Mouse (Mus musculus): Measurements from ENCODE around the gene Ldhb. TPM values are rescaled to one million over a fixed set of nuclear protein-coding genes. Genes with fewer than 3 reads are reported as not detected.

The Ldhb gene
- polyA plus RNA-seq, 1 experiment from 2014 or later: 470 TPM

GRCm38 (mm10) chr6:142459017-142459678, 48.6 kb downstream of the Ldhb start:
- H3K4me3 ChIP-seq: no peak overlapping the region
- H3K9me3 ChIP-seq: no peaks in the 10 kb centered on the region
- H3K27me3 ChIP-seq (ENCODE audit: insufficient read depth, poor library complexity, severe bottlenecking): no peaks in the 10 kb centered on the region
- WGBS: 74% methylated on average over 14 of the region's 14 CpGs
- no peaks in the 10 kb centered on the region for H3K36me3 ChIP-seq
- H3K4me1 ChIP-seq: no peaks in the 10 kb centered on the region
- no peak for DNase-seq (ENCODE audit: low spot score)
- no peak overlapping the region for H3K27ac ChIP-seq

DNA sequence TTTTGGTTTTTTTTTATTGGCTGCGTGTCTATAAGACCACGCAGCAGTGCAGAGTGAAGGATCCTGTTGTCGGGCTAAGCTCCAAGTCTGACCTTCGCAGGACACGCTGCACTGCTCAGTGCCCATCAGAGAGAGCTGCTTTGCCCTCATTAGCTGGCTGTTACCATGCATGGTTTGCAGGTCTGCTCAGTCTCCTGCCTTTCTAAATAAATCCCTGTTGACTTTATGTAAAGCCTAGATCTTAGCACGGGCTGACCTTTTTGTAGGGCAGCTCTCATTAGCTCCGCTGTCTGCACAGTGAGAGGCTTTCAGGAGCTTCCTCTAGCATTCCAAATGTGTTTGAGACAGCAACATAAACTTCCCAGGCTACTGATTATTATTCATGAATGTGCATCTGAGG, 49.7 kb downstream of the Ldhb start:
- H3K9me3 ChIP-seq: no peaks in the 10 kb centered on the region
- no peaks in the 10 kb centered on the region for H3K27me3 ChIP-seq (ENCODE audit: insufficient read depth, poor library complexity, severe bottlenecking)
- no peak overlapping the region for H3K27ac ChIP-seq
- DNase-seq (ENCODE audit: low spot score): no peak
- H3K4me3 ChIP-seq: no peak overlapping the region
- H3K4me1 ChIP-seq: no peaks in the 10 kb centered on the region
- H3K36me3 ChIP-seq: no peaks in the 10 kb centered on the region
- 72% methylated on average over 7 of the region's 7 CpGs for whole genome bisulfite sequencing

- no peaks in the 10 kb centered on the region for H3K36me3 ChIP-seq
- H3K4me3 ChIP-seq: no peak overlapping the region
- no peak for DNase-seq (ENCODE audit: low spot score)
- WGBS: 55% methylated on average over 7 of the region's 7 CpGs
- no peak overlapping the region for H3K27ac ChIP-seq
- no peaks in the 10 kb centered on the region for H3K27me3 ChIP-seq (ENCODE audit: insufficient read depth, poor library complexity, severe bottlenecking)
- no peaks in the 10 kb centered on the region for H3K4me1 ChIP-seq
- no peaks in the 10 kb centered on the region for H3K9me3 ChIP-seq
These were observed 52.3 kb downstream of the Ldhb start for GRCm38 (mm10) chr6:142455314-142455996.

GRCm38 (mm10) chr6:142453311-142453710, 54.4 kb downstream of the Ldhb start:
- Histone ChIP-seq H3K36me3 (no peaks in the 10 kb centered on the region), H3K4me1 (no peaks in the 10 kb centered on the region), H3K27me3 (ENCODE audit: insufficient read depth, poor library complexity, severe bottlenecking) (no peaks in the 10 kb centered on the region), H3K4me3 (no peak overlapping the region), H3K27ac (no peak overlapping the region), H3K9me3 (no peaks in the 10 kb centered on the region)
- DNase-seq (ENCODE audit: low spot score): no peak
- 76% methylated on average over 2 of the region's 2 CpGs for WGBS

- Histone ChIP-seq H3K36me3 (no peaks in the 10 kb centered on the region), H3K4me3 (no peak overlapping the region), H3K4me1 (no peaks in the 10 kb centered on the region), H3K27ac (no peak overlapping the region), H3K9me3 (no peaks in the 10 kb centered on the region), H3K27me3 (ENCODE audit: insufficient read depth, poor library complexity, severe bottlenecking) (no peaks in the 10 kb centered on the region)
- WGBS: 77% methylated on average over 12 of the region's 12 CpGs
- DNase-seq (ENCODE audit: low spot score): no peak
These were observed 56.4 kb downstream of the Ldhb start for GRCm38 (mm10) chr6:142451381-142451780.

Other genes starting within 250 kb of the Ldhb start
- 1.0 TPM in 1 of 2 replicates, not detected in the other for gene Iapp, start 209.5 kb downstream of the Ldhb start, polyA plus RNA-seq (2016; fragmentation: Nextera tagmentation; extraction: Ambion mirVana)
- gene Slco1a5, start 185.0 kb downstream of the Ldhb start, polyA plus RNA-seq (2016; fragmentation: Nextera tagmentation; extraction: Ambion mirVana): 0.08 TPM in 1 of 2 replicates, not detected in the other
- 13.8 and 14.3 TPM in 2 replicates for gene Pyroxd1, start 162.3 kb downstream of the Ldhb start, polyA plus RNA-seq (2016; fragmentation: Nextera tagmentation; extraction: Ambion mirVana)
- gene Recql, start 120.9 kb downstream of the Ldhb start, polyA plus RNA-seq (2016; fragmentation: Nextera tagmentation; extraction: Ambion mirVana): 27.9 and 28.0 TPM in 2 replicates
- 100 and 102 TPM in 2 replicates for gene Golt1b, start 120.7 kb downstream of the Ldhb start, polyA plus RNA-seq (2016; fragmentation: Nextera tagmentation; extraction: Ambion mirVana)
- 0.52 and 0.83 TPM in 2 replicates for gene Spx, start 94.5 kb downstream of the Ldhb start, polyA plus RNA-seq (2016; fragmentation: Nextera tagmentation; extraction: Ambion mirVana)
- 0.05 and 1.4 TPM in 2 replicates for gene Gys2, start 34.8 kb downstream of the Ldhb start, polyA plus RNA-seq (2016; fragmentation: Nextera tagmentation; extraction: Ambion mirVana)
- 0.70 and 1.4 TPM in 2 replicates for gene Kcnj8, start 63.7 kb upstream of the Ldhb start, polyA plus RNA-seq (2016; fragmentation: Nextera tagmentation; extraction: Ambion mirVana)
- gene Abcc9, start 194.4 kb upstream of the Ldhb start, polyA plus RNA-seq (2016; fragmentation: Nextera tagmentation; extraction: Ambion mirVana): 11.2 and 25.6 TPM in 2 replicates
- 100 and 105 TPM in 2 replicates for gene Cmas, start 248.7 kb upstream of the Ldhb start, polyA plus RNA-seq (2016; fragmentation: Nextera tagmentation; extraction: Ambion mirVana)